Mouse (Mus musculus): ENCODE measurements around the gene Cnksr3. TPM values are rescaled to one million over a fixed set of nuclear protein-coding genes. Genes with fewer than 3 reads are reported as not detected.
A peak's percentile ranks its signal among the peaks of the same experiment; 100 is the strongest.

Cnksr3 gene
- 1 to 10 TPM; 5.3 to 7.2 TPM for total RNA-seq (2021)

GRCm38 (mm10) chr10:7211696-7212482 lies at the start of gene Cnksr3:
Cnksr3 (minus strand) TSS chr10:7212237.
- peak; percentile 86 to 88 for DNase-seq

- no peak for DNase-seq
These were observed 48.4 kb upstream of the Cnksr3 start for GRCm38 (mm10) chr10:7260166-7261108.

- no peak for DNase-seq
These were observed 46.6 kb upstream of the Cnksr3 start for GRCm38 (mm10) chr10:7258607-7259006.

- no peak for DNase-seq
These were observed 38.4 kb upstream of the Cnksr3 start for GRCm38 (mm10) chr10:7250455-7250854.

- no peak for DNase-seq
These were observed 22.6 kb upstream of the Cnksr3 start for GRCm38 (mm10) chr10:7234601-7235000.

- DNase-seq, result no peak
These were observed 5.6 kb upstream of the Cnksr3 start for GRCm38 (mm10) chr10:7217551-7218127.

GRCm38 (mm10) chr10:7214718-7215117 lies 2.7 kb upstream of the Cnksr3 start:
- no peak for DNase-seq

GRCm38 (mm10) chr10:7213066-7213630 lies 1.1 kb upstream of the Cnksr3 start:
- no peak for DNase-seq

- no peak for DNase-seq
These were observed 500 bp upstream of the Cnksr3 start for GRCm38 (mm10) chr10:7212537-7212936.

- DNase-seq, result peak; percentile 54 to 67
These were observed 894 bp downstream of the Cnksr3 start for GRCm38 (mm10) chr10:7210991-7211695.

GRCm38 (mm10) chr10:7209691-7210455 lies 2.2 kb downstream of the Cnksr3 start:
- no peak for DNase-seq

- no peak for DNase-seq
These were observed 3.1 kb downstream of the Cnksr3 start for GRCm38 (mm10) chr10:7208859-7209441.

GRCm38 (mm10) chr10:7207301-7207700 lies 4.7 kb downstream of the Cnksr3 start:
- no peak for DNase-seq

- no peak for DNase-seq
These were observed 5.5 kb downstream of the Cnksr3 start for GRCm38 (mm10) chr10:7206571-7206970.

- no peak for DNase-seq
These were observed 6.5 kb downstream of the Cnksr3 start for GRCm38 (mm10) chr10:7205576-7205975.

GRCm38 (mm10) chr10:7204953-7205352 lies 7.1 kb downstream of the Cnksr3 start:
- no peak for DNase-seq

- DNase-seq, result no peak
These were observed 9.5 kb downstream of the Cnksr3 start for GRCm38 (mm10) chr10:7202576-7202975.

GRCm38 (mm10) chr10:7200665-7201064 lies 11.4 kb downstream of the Cnksr3 start:
- DNase-seq, result no peak

GRCm38 (mm10) chr10:7198201-7198600 lies 13.8 kb downstream of the Cnksr3 start:
- no peak for DNase-seq

GRCm38 (mm10) chr10:7197733-7198132 lies 14.3 kb downstream of the Cnksr3 start:
- DNase-seq, result no peak
